Mouse (Mus musculus) limb, embryonic 12.5 days (tissue): ENCODE data around the gene Olfr744. TPM values are rescaled to one million over a fixed set of nuclear protein-coding genes. Genes with fewer than 3 reads are reported as not detected.
"Not testable (repeated sequence)": the region's sequence is repeated elsewhere in the genome, so short reads cannot be mapped to it uniquely, and the experiment has no call there.

Experiments used
- ATAC-seq: fragments of 200-750 bp; cut with Nextera tagmentation; 2 replicates; pipeline ENCODE4 v1.8.0; 2017; ENCODE audit warnings: low read depth, moderate TSS enrichment; ENCODE audit not compliant: insufficient number of reproducible peaks, insufficient read depth, low FRiP score, low TSS enrichment
- H3K27ac ChIP-seq: fragments of 300-500 bp; sonication (generic); 2 replicates; pipeline ENCODE4 v1.5.1; 2016; ENCODE audit warnings: mild to moderate bottlenecking, moderate library complexity
- H3K27me3 ChIP-seq: fragments of 300-500 bp; sonication (generic); 2 replicates; pipeline ENCODE4 v1.6.1; 2016; ENCODE audit warnings: mild to moderate bottlenecking, moderate library complexity
- H3K36me3 ChIP-seq: fragments of 300-500 bp; sonication (generic); 2 replicates; pipeline ENCODE4 v1.6.1; 2016; ENCODE audit warnings: mild to moderate bottlenecking, moderate library complexity
- H3K4me1 ChIP-seq: fragments of 300-500 bp; sonication (generic); replicated peaks from 2 replicates; pipeline ENCODE4 v1.6.1; 2016
- H3K4me2 ChIP-seq: fragments of 300-500 bp; sonication (generic); 2 replicates; pipeline ENCODE4 v1.6.1; 2016; ENCODE audit warnings: mild to moderate bottlenecking, moderate library complexity
- H3K4me3 ChIP-seq: fragments of 300-500 bp; sonication (generic); replicated peaks from 2 replicates; pipeline ENCODE4 v1.5.1; 2016; ENCODE audit warnings: mild to moderate bottlenecking
- H3K9ac ChIP-seq: fragments of 300-500 bp; sonication (generic); replicated peaks from 2 replicates; pipeline ENCODE4 v1.6.1; 2016; ENCODE audit warnings: mild to moderate bottlenecking, moderate library complexity
- H3K9me3 ChIP-seq: fragments of 300-500 bp; sonication (generic); 2 replicates; pipeline ENCODE4 v1.6.1; 2016; ENCODE audit warnings: mild to moderate bottlenecking, moderate library complexity
- WGBS: fragments of 180-500 bp; shearing (Covaris S2); methylation state at CpG from one replicate; pipeline ENCODE4 v1.1.7; 2016; 5-methylcytosine and 5-hydroxymethylcytosine counted together
- polyA plus RNA-seq: library from polyadenylated mRNA; unstranded; fragments of >200 nt; fragmentation: Nextera tagmentation; extraction: Ambion mirVana; gene quantifications from 2 replicates; pipeline ENCODE4 v1.2.1, GENCODE M21; 2016

Olfr744 gene
- not detected in 2 replicates for polyA plus RNA-seq

GRCm38 (mm10) chr14:50614579-50614978 lies at the start of gene Olfr744:
Gene Olfr744, plus strand, starts transcription at chr14:50614879.
- no peaks in the 10 kb centered on the region for H3K36me3 ChIP-seq
- 83% methylated on average over 2 of the region's 2 CpGs for WGBS
- ATAC-seq = no peak
- no peaks in the 10 kb centered on the region for H3K9me3 ChIP-seq
- H3K27me3 ChIP-seq = no peaks in the 10 kb centered on the region
- no peak within 1 kb of the TSS for H3K9ac ChIP-seq
- no peak within 1 kb of the TSS for H3K4me2 ChIP-seq
- H3K27ac ChIP-seq = no peak within 1 kb of the TSS
- no peak within 1 kb of the TSS for H3K4me3 ChIP-seq
- no peaks in the 10 kb centered on the region for H3K4me1 ChIP-seq

- WGBS = 70% methylated on average over 1 of the region's 1 CpGs
- not testable (repeated sequence) for H3K4me2 ChIP-seq, ATAC-seq
Observed at GRCm38 (mm10) chr14:50573056-50573455, 41.6 kb upstream of the Olfr744 start.

GRCm38 (mm10) chr14:50639088-50639487 lies 24.4 kb downstream of the Olfr744 start, which contains the start of gene Olfr745:
Gene Olfr745, plus strand, starts transcription at chr14:50639388.
- WGBS = 86% methylated on average over 2 of the region's 2 CpGs
- no peak within 1 kb of the TSS for H3K4me2 ChIP-seq
- no peaks in the 10 kb centered on the region for H3K36me3 ChIP-seq
- no peaks in the 10 kb centered on the region for H3K9me3 ChIP-seq
- H3K4me3 ChIP-seq = no peak within 1 kb of the TSS
- no peaks in the 10 kb centered on the region for H3K27me3 ChIP-seq
- H3K4me1 ChIP-seq = no peaks in the 10 kb centered on the region
- H3K27ac ChIP-seq = no peak within 1 kb of the TSS
- no peak for ATAC-seq
- no peak within 1 kb of the TSS for H3K9ac ChIP-seq

More at GRCm38 (mm10) chr14:50573056-50573455, 41.6 kb upstream of the Olfr744 start:
- not testable (repeated sequence) for H3K27ac ChIP-seq, H3K4me3 ChIP-seq, H3K27me3 ChIP-seq, H3K4me1 ChIP-seq, H3K36me3 ChIP-seq, H3K9ac ChIP-seq
- peaks cover 12% of the 10 kb centered on the region for H3K9me3 ChIP-seq

- no peaks in the 10 kb centered on the region for H3K27me3 ChIP-seq
- ATAC-seq = no peak
Observed at GRCm38 (mm10) chr14:50646783-50647182, 32.1 kb downstream of the Olfr744 start, which contains the start of gene Olfr746. Gene Olfr746, plus strand, starts transcription at chr14:50647083.

More at GRCm38 (mm10) chr14:50646783-50647182, 32.1 kb downstream of the Olfr744 start, which contains the start of gene Olfr746:
- Histone ChIP-seq H3K4me2 (no peak within 1 kb of the TSS), H3K36me3 (no peaks in the 10 kb centered on the region), H3K4me3 (no peak within 1 kb of the TSS), H3K9ac (no peak within 1 kb of the TSS), H3K27ac (no peak within 1 kb of the TSS), H3K9me3 (no peaks in the 10 kb centered on the region), H3K4me1 (no peaks in the 10 kb centered on the region)

Other genes starting within 250 kb of the Olfr744 start
- gene Olfr736, start 233.7 kb upstream of the Olfr744 start, polyA plus RNA-seq = not detected in 2 replicates
- not detected in 2 replicates for gene Olfr738, start 207.3 kb upstream of the Olfr744 start, polyA plus RNA-seq
- not detected in 2 replicates for gene Olfr739, start 196.3 kb upstream of the Olfr744 start, polyA plus RNA-seq
- gene Olfr740, start 169.3 kb upstream of the Olfr744 start, polyA plus RNA-seq = not detected in 2 replicates
- gene Olfr741, start 142.1 kb upstream of the Olfr744 start, polyA plus RNA-seq = not detected in 2 replicates
- gene Olfr742, start 111.3 kb upstream of the Olfr744 start, polyA plus RNA-seq = not detected in 2 replicates
- not detected in 2 replicates for gene Olfr743, start 93.0 kb upstream of the Olfr744 start, polyA plus RNA-seq
- gene Olfr745, start 24.5 kb downstream of the Olfr744 start, polyA plus RNA-seq = not detected in 2 replicates
- not detected in 2 replicates for gene Olfr746, start 32.2 kb downstream of the Olfr744 start, polyA plus RNA-seq
- not detected in 2 replicates for gene Olfr747, start 78.3 kb downstream of the Olfr744 start, polyA plus RNA-seq
- gene Olfr748, start 92.5 kb downstream of the Olfr744 start, polyA plus RNA-seq = not detected in 2 replicates
- gene Olfr749, start 130.2 kb downstream of the Olfr744 start, polyA plus RNA-seq = not detected in 2 replicates
- gene Ttc5, start 170.6 kb downstream of the Olfr744 start, polyA plus RNA-seq = 91.3 and 101 TPM in 2 replicates
- gene Ccnb1ip1, start 192.9 kb downstream of the Olfr744 start, polyA plus RNA-seq = not detected in 2 replicates
- gene Parp2, start 193.0 kb downstream of the Olfr744 start, polyA plus RNA-seq = 60.3 and 64.2 TPM in 2 replicates